ENCODE assay signal across 10 mouse cellular contexts in the genomic region with DNA sequence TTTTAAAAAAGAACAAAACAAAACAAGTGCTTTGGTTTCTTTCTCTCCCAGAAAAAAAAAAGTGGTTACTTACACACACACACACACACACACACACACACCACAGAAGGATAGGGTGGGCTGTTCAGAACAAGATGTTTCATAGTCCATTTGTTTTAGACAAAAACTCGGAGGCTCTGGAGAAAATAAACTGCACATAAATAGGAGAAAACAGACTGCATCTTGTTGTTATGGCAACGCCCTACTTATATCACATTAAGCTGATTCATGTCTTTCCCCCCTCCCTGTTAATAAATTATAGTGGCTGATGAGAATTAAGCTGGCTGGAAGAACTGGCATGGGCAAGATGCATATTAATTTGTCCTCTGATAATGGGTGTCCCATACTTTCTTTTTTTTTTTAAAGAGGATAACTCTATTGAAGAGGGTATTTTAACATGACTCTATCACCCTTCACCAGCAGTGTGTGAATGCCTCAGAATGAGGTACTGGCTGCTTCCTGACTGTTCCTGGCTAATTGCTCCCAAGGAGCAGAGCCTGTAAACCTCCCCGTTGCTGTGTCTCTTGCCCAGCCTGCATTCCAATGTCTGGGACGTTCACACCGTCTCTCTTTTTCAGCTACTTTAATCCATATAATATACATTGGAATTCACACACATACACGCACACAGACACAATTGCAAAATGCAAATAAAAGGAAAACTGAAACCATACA.
DNase-seq lines count a peak whose midpoint lies in the region; ATAC-seq and TF ChIP-seq lines count a peak whose summit lies in the region.
"Had no signal": no experiment of that assay in that cellular context is flagged by ENCODE, and none has a peak within 500 bp of the region (broad histone marks: within the 10 kb centered on the region; RNA-seq: fewer than 3 reads in every experiment).

No protein-coding gene starts in this region.

- DNase-seq in forebrain, embryonic 11.5 days (ENCODE audit: low spot score) = no peak
- no peak for DNase-seq in forebrain, embryonic 10.5 days (ENCODE audit: extremely low spot score, low spot score)
- peak; percentile 67 for DNase-seq in lung, embryonic 14.5 days
- DNase-seq in lung, postnatal 36 days = no peak
- DNase-seq in urinary bladder, adult 2 months (ENCODE audit: low spot score) = no peak
- no peak for DNase-seq in heart, adult 18-20 months

- no peak for TF ChIP-seq CTCF in lung, embryonic 14.5 days (IDR thresholded peaks at IDR 0.05; ENCODE audit: low read depth)
- no peak for TF ChIP-seq CTCF in olfactory bulb, adult 2 months (IDR thresholded peaks at IDR 0.05; ENCODE audit: insufficient read depth, low read depth, low read length)

- H3K27ac ChIP-seq in forebrain, embryonic 11.5 days (ENCODE audit: low read depth, low read length) = no peak overlapping the region
- no peak overlapping the region for H3K27ac ChIP-seq in forebrain, embryonic 10.5 days
- peak overlapping the region; percentile 67; the same call in 1 of the 2 replicates for H3K27ac ChIP-seq in lung, embryonic 14.5 days (ENCODE audit: low read depth)
- 0 out of 2 replicates have a peak overlapping the region, but pooled peaks have one; percentile 48 for H3K27ac ChIP-seq in hindbrain, embryonic 12.5 days
- peak overlapping the region; percentile 68 for H3K27ac ChIP-seq in olfactory bulb, adult 2 months (ENCODE audit: insufficient read depth, low read depth, low read length)
- H3K27ac ChIP-seq: heart, embryonic 13.5 days; liver, embryonic 15.5 days had no signal

- TF ChIP-seq POLR2A in olfactory bulb, adult 2 months (IDR thresholded peaks at IDR 0.05; ENCODE audit: insufficient read depth, low read depth, low read length) = no peak

- H3K4me2 ChIP-seq in forebrain, embryonic 11.5 days (ENCODE audit: low read depth, low read length, severe bottlenecking) = no peak overlapping the region
- no peak overlapping the region for H3K4me2 ChIP-seq in lung, embryonic 14.5 days
- no peak overlapping the region for H3K4me2 ChIP-seq in hindbrain, embryonic 12.5 days (replicated peaks)
- H3K4me2 ChIP-seq: heart, embryonic 13.5 days; liver, embryonic 15.5 days had no signal

- no peaks in the 10 kb centered on the region; the same call in 1 of the 2 replicates for H3K9me3 ChIP-seq in forebrain, embryonic 11.5 days (ENCODE audit: control insufficient read depth, low read length)
- peaks cover 3% of the 10 kb centered on the region; the same call in 1 of the 2 replicates for H3K9me3 ChIP-seq in forebrain, embryonic 10.5 days
- H3K9me3 ChIP-seq in lung, embryonic 14.5 days (ENCODE audit: low read depth, low read length) = no peaks in the 10 kb centered on the region
- H3K9me3 ChIP-seq in hindbrain, embryonic 12.5 days (replicated peaks) = no peaks in the 10 kb centered on the region
- H3K9me3 ChIP-seq: heart, embryonic 13.5 days; liver, embryonic 15.5 days had no signal

- H3K9ac ChIP-seq in forebrain, embryonic 11.5 days (ENCODE audit: low read length) = no peak overlapping the region
- no peak overlapping the region for H3K9ac ChIP-seq in lung, embryonic 14.5 days
- H3K9ac ChIP-seq in hindbrain, embryonic 12.5 days = no peak overlapping the region
- H3K9ac ChIP-seq: heart, embryonic 13.5 days; liver, embryonic 15.5 days had no signal

- no peaks in the 10 kb centered on the region for H3K4me1 ChIP-seq in forebrain, embryonic 11.5 days (replicated peaks; ENCODE audit: control insufficient read depth, insufficient read depth, low read length)
- peaks cover 7% of the 10 kb centered on the region; the same call in 1 of the 2 replicates for H3K4me1 ChIP-seq in forebrain, embryonic 10.5 days
- no peaks in the 10 kb centered on the region for H3K4me1 ChIP-seq in lung, embryonic 14.5 days (ENCODE audit: insufficient read depth)
- peaks cover 6% of the 10 kb centered on the region; the same call in 1 of the 2 replicates for H3K4me1 ChIP-seq in hindbrain, embryonic 12.5 days
- H3K4me1 ChIP-seq in olfactory bulb, adult 2 months (ENCODE audit: control insufficient read depth, insufficient read depth, low read length) = peaks cover 8% of the 10 kb centered on the region; the same call in 1 of the 2 replicates
- H3K4me1 ChIP-seq: heart, embryonic 13.5 days; liver, embryonic 15.5 days had no signal

- no peak overlapping the region for H3K4me3 ChIP-seq in forebrain, embryonic 11.5 days (ENCODE audit: low read depth, low read length)
- H3K4me3 ChIP-seq in forebrain, embryonic 10.5 days = no peak overlapping the region
- no peak overlapping the region for H3K4me3 ChIP-seq in lung, embryonic 14.5 days (ENCODE audit: low read depth, low read length)
- H3K4me3 ChIP-seq in hindbrain, embryonic 12.5 days = no peak overlapping the region
- no peak overlapping the region for H3K4me3 ChIP-seq in olfactory bulb, adult 2 months (ENCODE audit: insufficient read depth, low read depth, low read length)
- H3K4me3 ChIP-seq: heart, embryonic 13.5 days; liver, embryonic 15.5 days had no signal

- peak; percentile 77 for ATAC-seq in forebrain, embryonic 11.5 days (replicated peaks; ENCODE audit: low FRiP score)
- ATAC-seq in lung, embryonic 14.5 days (ENCODE audit: insufficient read depth) = peak; percentile 61; the same call in 1 of the 2 replicates
- peak; percentile 80 for ATAC-seq in hindbrain, embryonic 12.5 days (ENCODE audit: low FRiP score)

- 51% methylated on average over 6 of the region's 6 CpGs for WGBS in forebrain, embryonic 11.5 days
- 66% methylated on average over 6 of the region's 6 CpGs for WGBS in forebrain, embryonic 10.5 days
- 38% methylated on average over 6 of the region's 6 CpGs for WGBS in lung, embryonic 14.5 days
- 56% methylated on average over 6 of the region's 6 CpGs for WGBS in hindbrain, embryonic 12.5 days
- WGBS in olfactory bulb, adult 2 months = 15% methylated on average over 6 of the region's 6 CpGs

- no peaks in the 10 kb centered on the region for H3K36me3 ChIP-seq in forebrain, embryonic 11.5 days (ENCODE audit: control insufficient read depth, insufficient read depth, low read length)
- H3K36me3 ChIP-seq in forebrain, embryonic 10.5 days (replicated peaks) = no peaks in the 10 kb centered on the region
- H3K36me3 ChIP-seq in lung, embryonic 14.5 days (ENCODE audit: insufficient read depth) = no peaks in the 10 kb centered on the region
- H3K36me3 ChIP-seq in hindbrain, embryonic 12.5 days = no peaks in the 10 kb centered on the region
- H3K36me3 ChIP-seq: heart, embryonic 13.5 days; liver, embryonic 15.5 days had no signal

- no peaks in the 10 kb centered on the region for H3K27me3 ChIP-seq in forebrain, embryonic 11.5 days (ENCODE audit: control insufficient read depth, insufficient read depth, low read length)
- H3K27me3 ChIP-seq in forebrain, embryonic 10.5 days (ENCODE audit: poor library complexity, severe bottlenecking) = no peaks in the 10 kb centered on the region
- H3K27me3 ChIP-seq in lung, embryonic 14.5 days (ENCODE audit: insufficient read depth, low read length) = no peaks in the 10 kb centered on the region
- no peaks in the 10 kb centered on the region for H3K27me3 ChIP-seq in hindbrain, embryonic 12.5 days
- H3K27me3 ChIP-seq: heart, embryonic 13.5 days; liver, embryonic 15.5 days had no signal

Comparison
In these comparisons a context has a peak if more than half of its experiments do, and no peak if none do; other contexts are left out.
1. H3K27ac ChIP-seq: peak in lung, embryonic 14.5 days (single experiment), hindbrain, embryonic 12.5 days (single experiment) and olfactory bulb, adult 2 months (single experiment); none in forebrain, embryonic 11.5 days (single experiment) and forebrain, embryonic 10.5 days (single experiment).
2. Peak in every context shown above with its lines, with median percentiles within 50 percentile points of each other: ATAC-seq.